Mouse (Mus musculus): ENCODE results near the gene C2cd2. TPM values are rescaled to one million over a fixed set of nuclear protein-coding genes. Genes with fewer than 3 reads are reported as not detected.

The C2cd2 gene
- polyA plus RNA-seq, 1 experiment from 2014 or later = 23.4 TPM

- ATAC-seq (ENCODE audit: insufficient number of reproducible peaks, low FRiP score, low TSS enrichment, low read depth) = no peak
- no peak overlapping the region for H3K27ac ChIP-seq (replicated peaks)
- H3K4me3 ChIP-seq (replicated peaks) = no peak overlapping the region
- H3K9me3 ChIP-seq (replicated peaks) = no peaks in the 10 kb centered on the region
- no peaks in the 10 kb centered on the region for H3K4me1 ChIP-seq
- H3K9ac ChIP-seq = no peak overlapping the region
- H3K4me2 ChIP-seq (replicated peaks) = no peak overlapping the region
- 87% methylated on average over 1 of the region's 1 CpGs for WGBS
- no peaks in the 10 kb centered on the region for H3K27me3 ChIP-seq
- 0 out of 2 replicates have a peak, but pooled peaks cover 8% of the 10 kb centered on the region for H3K36me3 ChIP-seq
These were observed 78.7 kb downstream of the C2cd2 start for GRCm38 (mm10) chr16:97883696-97884095.

- no peak for ATAC-seq (ENCODE audit: insufficient number of reproducible peaks, low FRiP score, low TSS enrichment, low read depth)
These were observed 79.5 kb downstream of the C2cd2 start for GRCm38 (mm10) chr16:97882891-97883290.

GRCm38 (mm10) chr16:97879134-97879533 is 83.3 kb downstream of the C2cd2 start:
- Histone ChIP-seq H3K4me3 (replicated peaks) (no peak overlapping the region), H3K4me1 (no peaks in the 10 kb centered on the region), H3K4me2 (replicated peaks) (no peak overlapping the region), H3K36me3 (peaks cover 19% of the 10 kb centered on the region), H3K27ac (replicated peaks) (no peak overlapping the region), H3K9ac (no peak overlapping the region), H3K9me3 (replicated peaks) (no peaks in the 10 kb centered on the region), H3K27me3 (no peaks in the 10 kb centered on the region)
- ATAC-seq (ENCODE audit: insufficient number of reproducible peaks, low FRiP score, low TSS enrichment, low read depth) = no peak
- 78% methylated on average over 1 of the region's 1 CpGs for WGBS

More at GRCm38 (mm10) chr16:97882891-97883290, 79.5 kb downstream of the C2cd2 start:
- H3K4me3 ChIP-seq (replicated peaks) = no peak overlapping the region
- H3K27ac ChIP-seq (replicated peaks) = no peak overlapping the region
- no peaks in the 10 kb centered on the region for H3K4me1 ChIP-seq
- H3K9me3 ChIP-seq (replicated peaks) = no peaks in the 10 kb centered on the region
- 0 out of 2 replicates have a peak, but pooled peaks cover 8% of the 10 kb centered on the region for H3K36me3 ChIP-seq
- no peaks in the 10 kb centered on the region for H3K27me3 ChIP-seq
- H3K9ac ChIP-seq = no peak overlapping the region
- no peak overlapping the region for H3K4me2 ChIP-seq (replicated peaks)

GRCm38 (mm10) chr16:97877502-97877901 is 84.9 kb downstream of the C2cd2 start:
- no peak overlapping the region for H3K27ac ChIP-seq (replicated peaks)
- no peak for ATAC-seq (ENCODE audit: insufficient number of reproducible peaks, low FRiP score, low TSS enrichment, low read depth)
- no peak overlapping the region for H3K4me3 ChIP-seq (replicated peaks)
- no peaks in the 10 kb centered on the region for H3K9me3 ChIP-seq (replicated peaks)
- H3K27me3 ChIP-seq = no peaks in the 10 kb centered on the region
- no peak overlapping the region for H3K9ac ChIP-seq
- no peaks in the 10 kb centered on the region for H3K4me1 ChIP-seq
- H3K4me2 ChIP-seq (replicated peaks) = no peak overlapping the region
- 89% methylated on average over 3 of the region's 3 CpGs for WGBS
- peaks cover 32% of the 10 kb centered on the region for H3K36me3 ChIP-seq

GRCm38 (mm10) chr16:97875101-97875500 is 87.3 kb downstream of the C2cd2 start:
- Histone ChIP-seq H3K27ac (replicated peaks) (no peak overlapping the region), H3K9ac (no peak overlapping the region), H3K4me1 (no peaks in the 10 kb centered on the region), H3K36me3 (peaks cover 32% of the 10 kb centered on the region), H3K4me3 (replicated peaks) (no peak overlapping the region), H3K27me3 (no peaks in the 10 kb centered on the region), H3K4me2 (replicated peaks) (no peak overlapping the region), H3K9me3 (replicated peaks) (no peaks in the 10 kb centered on the region)
- WGBS = 87% methylated on average over 4 of the region's 4 CpGs
- ATAC-seq (ENCODE audit: insufficient number of reproducible peaks, low FRiP score, low TSS enrichment, low read depth) = no peak

- Histone ChIP-seq H3K36me3 (peaks cover 34% of the 10 kb centered on the region), H3K4me3 (replicated peaks) (no peak overlapping the region), H3K4me2 (replicated peaks) (no peak overlapping the region), H3K9ac (no peak overlapping the region), H3K4me1 (no peaks in the 10 kb centered on the region), H3K27ac (replicated peaks) (no peak overlapping the region), H3K9me3 (replicated peaks) (no peaks in the 10 kb centered on the region), H3K27me3 (no peaks in the 10 kb centered on the region)
- ATAC-seq (ENCODE audit: insufficient number of reproducible peaks, low FRiP score, low TSS enrichment, low read depth) = no peak
- 50% methylated on average over 1 of the region's 1 CpGs for WGBS
These were observed 88.0 kb downstream of the C2cd2 start for GRCm38 (mm10) chr16:97874376-97874775.

- H3K27me3 ChIP-seq = no peaks in the 10 kb centered on the region
- no peak for ATAC-seq (ENCODE audit: insufficient number of reproducible peaks, low FRiP score, low TSS enrichment, low read depth)
- no peak overlapping the region for H3K4me2 ChIP-seq (replicated peaks)
- H3K27ac ChIP-seq (replicated peaks) = no peak overlapping the region
- peaks cover 43% of the 10 kb centered on the region for H3K36me3 ChIP-seq
- 75% methylated on average over 5 of the region's 5 CpGs for WGBS
- H3K9me3 ChIP-seq (replicated peaks) = no peaks in the 10 kb centered on the region
- no peak overlapping the region for H3K9ac ChIP-seq
- H3K4me1 ChIP-seq = no peaks in the 10 kb centered on the region
- H3K4me3 ChIP-seq (replicated peaks) = no peak overlapping the region
These were observed 89.7 kb downstream of the C2cd2 start for GRCm38 (mm10) chr16:97872657-97873056.

GRCm38 (mm10) chr16:97869193-97870102 is 93.0 kb downstream of the C2cd2 start:
- H3K4me2 ChIP-seq (replicated peaks) = no peak overlapping the region
- H3K4me1 ChIP-seq = no peaks in the 10 kb centered on the region
- H3K9ac ChIP-seq = no peak overlapping the region
- WGBS = 75% methylated on average over 6 of the region's 6 CpGs
- peaks cover 47% of the 10 kb centered on the region for H3K36me3 ChIP-seq
- no peaks in the 10 kb centered on the region for H3K27me3 ChIP-seq
- no peak for ATAC-seq (ENCODE audit: insufficient number of reproducible peaks, low FRiP score, low TSS enrichment, low read depth)
- H3K9me3 ChIP-seq (replicated peaks) = no peaks in the 10 kb centered on the region
- H3K27ac ChIP-seq (replicated peaks) = no peak overlapping the region
- no peak overlapping the region for H3K4me3 ChIP-seq (replicated peaks)

- no peak overlapping the region for H3K4me2 ChIP-seq (replicated peaks)
These were observed 98.4 kb downstream of the C2cd2 start for GRCm38 (mm10) chr16:97863932-97864467.

GRCm38 (mm10) chr16:97856050-97856449 is 106.3 kb downstream of the C2cd2 start:
- Histone ChIP-seq H3K4me1 (peaks cover 7% of the 10 kb centered on the region; the same call in 1 of the 2 replicates), H3K9me3 (replicated peaks) (no peaks in the 10 kb centered on the region), H3K36me3 (0 out of 2 replicates have a peak, but pooled peaks cover 9% of the 10 kb centered on the region), H3K4me2 (replicated peaks) (no peak overlapping the region), H3K27ac (replicated peaks) (no peak overlapping the region), H3K27me3 (no peaks in the 10 kb centered on the region), H3K4me3 (replicated peaks) (no peak overlapping the region), H3K9ac (no peak overlapping the region)
- no peak for ATAC-seq (ENCODE audit: insufficient number of reproducible peaks, low FRiP score, low TSS enrichment, low read depth)

More at GRCm38 (mm10) chr16:97863932-97864467, 98.4 kb downstream of the C2cd2 start:
- Histone ChIP-seq H3K9ac (no peak overlapping the region), H3K36me3 (peaks cover 21% of the 10 kb centered on the region), H3K27me3 (no peaks in the 10 kb centered on the region), H3K27ac (replicated peaks) (no peak overlapping the region), H3K4me1 (no peaks in the 10 kb centered on the region), H3K9me3 (replicated peaks) (no peaks in the 10 kb centered on the region), H3K4me3 (replicated peaks) (no peak overlapping the region)
- 75% methylated on average over 3 of the region's 3 CpGs for WGBS
- ATAC-seq (ENCODE audit: insufficient number of reproducible peaks, low FRiP score, low TSS enrichment, low read depth) = no peak

GRCm38 (mm10) chr16:97851741-97852319 is 110.6 kb downstream of the C2cd2 start, which contains the start of gene Prdm15:
TSS of gene Prdm15 (minus strand) at chr16:97851850.
- under 1% methylated on average over 31 of the region's 31 CpGs for WGBS
- Histone ChIP-seq H3K36me3 (peaks cover 5% of the 10 kb centered on the region; the same call in 1 of the 2 replicates), H3K27me3 (no peaks in the 10 kb centered on the region), H3K4me3 (replicated peaks) (peak within 1 kb of the TSS; percentile 90), H3K27ac (replicated peaks) (peak within 1 kb of the TSS; percentile 100), H3K4me1 (peaks cover 29% of the 10 kb centered on the region), H3K9ac (peak within 1 kb of the TSS; percentile 98), H3K9me3 (replicated peaks) (no peaks in the 10 kb centered on the region), H3K4me2 (replicated peaks) (peak within 1 kb of the TSS; percentile 59)
- peak; percentile 90 for ATAC-seq (ENCODE audit: insufficient number of reproducible peaks, low FRiP score, low TSS enrichment, low read depth)

All from embryonic facial prominence, embryonic 15.5 days (tissue).